Mouse (Mus musculus) embryonic facial prominence, embryonic 14.5 days (tissue): ENCODE measurements at regions not wholly inside any gene's neighbourhood (a gene's known extent, or its start where the extent isn't known, plus 50 kb on each side); places are given as distances from the start of the nearest gene placed in this dataset.

Source experiments
- ATAC-seq: fragments of 200-750 bp; cut with Nextera tagmentation; 2 replicates; pipeline ENCODE4 v1.8.0; 2017; ENCODE audit warnings: low read depth, moderate number of reproducible peaks, moderate TSS enrichment
- DNase-seq: peaks from one replicate; pipeline ENCODE4 v3.0.0-alpha.2; 2015; ENCODE audit warnings: low spot score
- H3K27ac ChIP-seq: fragments of 300-500 bp; sonication (generic); replicated peaks from 2 replicates; pipeline ENCODE4 v1.5.1; 2014; ENCODE audit warnings: low read depth, mild to moderate bottlenecking, low read length, moderate library complexity
- H3K27me3 ChIP-seq: fragments of 300-500 bp; sonication (generic); replicated peaks from 2 replicates; pipeline ENCODE4 v1.6.1; 2014; ENCODE audit warnings: low read length; ENCODE audit not compliant: control insufficient read depth, insufficient read depth
- H3K36me3 ChIP-seq: fragments of 300-500 bp; sonication (generic); 2 replicates; pipeline ENCODE4 v1.6.1; 2014; ENCODE audit warnings: low read length, mixed read lengths; ENCODE audit not compliant: control insufficient read depth, insufficient read depth
- H3K4me1 ChIP-seq: fragments of 300-500 bp; sonication (generic); 2 replicates; pipeline ENCODE4 v1.6.1; 2014; ENCODE audit warnings: antibody characterized with exemption, low read length; ENCODE audit not compliant: control insufficient read depth, insufficient read depth
- H3K4me2 ChIP-seq: fragments of 300-500 bp; sonication (generic); 2 replicates; pipeline ENCODE4 v1.6.1; 2014; ENCODE audit warnings: low read depth, mild to moderate bottlenecking, low read length, moderate library complexity, mixed read lengths
- H3K4me3 ChIP-seq: fragments of 300-500 bp; sonication (generic); 2 replicates; pipeline ENCODE4 v1.5.1; 2014; ENCODE audit warnings: low read depth, mild to moderate bottlenecking, low read length
- H3K9ac ChIP-seq: fragments of 300-500 bp; sonication (generic); 2 replicates; pipeline ENCODE4 v1.6.1; 2014; ENCODE audit warnings: low read depth, mild to moderate bottlenecking, low read length, moderate library complexity, mixed read lengths
- H3K9me3 ChIP-seq: fragments of 300-500 bp; sonication (generic); 2 replicates; pipeline ENCODE4 v1.6.1; 2016; ENCODE audit warnings: low read length; ENCODE audit not compliant: control insufficient read depth
- WGBS: fragments of 180-500 bp; shearing (Covaris S2); extraction: QIAGEN DNeasy Blood & Tissue Kit; methylation state at CpG from one replicate; pipeline ENCODE4 v1.1.7; 2014; 5-methylcytosine and 5-hydroxymethylcytosine counted together

DNA sequence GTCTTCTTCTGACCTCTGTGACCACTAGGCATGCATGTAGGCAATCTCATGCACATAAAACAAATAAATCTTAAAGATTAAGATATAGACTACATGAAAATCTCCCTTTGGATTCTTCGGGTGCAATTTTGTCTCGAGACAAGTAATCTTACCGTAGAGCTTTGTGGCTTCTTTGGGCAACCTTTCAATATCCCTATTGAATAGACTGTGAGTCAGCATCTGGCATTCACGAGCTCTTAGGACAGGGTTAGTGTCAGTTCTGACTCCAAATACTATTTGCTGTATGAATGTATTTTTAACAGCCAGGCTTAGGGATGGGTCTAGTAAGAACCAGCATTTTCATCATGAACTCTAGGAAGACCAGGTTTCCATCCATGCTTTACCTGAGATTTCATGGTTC lies 208.7 kb upstream of the Pik3r1 start:
- H3K36me3 ChIP-seq: no peaks in the 10 kb centered on the region
- ATAC-seq (no peak), DNase-seq (no peak)
- no peak overlapping the region for H3K27ac ChIP-seq
- no peaks in the 10 kb centered on the region for H3K27me3 ChIP-seq
- H3K9ac ChIP-seq: no peak overlapping the region
- H3K4me2 ChIP-seq: no peak overlapping the region
- no peaks in the 10 kb centered on the region for H3K9me3 ChIP-seq
- WGBS: 90% methylated on average over 4 of the region's 4 CpGs
- H3K4me3 ChIP-seq: no peak overlapping the region
- H3K4me1 ChIP-seq: no peaks in the 10 kb centered on the region

DNA sequence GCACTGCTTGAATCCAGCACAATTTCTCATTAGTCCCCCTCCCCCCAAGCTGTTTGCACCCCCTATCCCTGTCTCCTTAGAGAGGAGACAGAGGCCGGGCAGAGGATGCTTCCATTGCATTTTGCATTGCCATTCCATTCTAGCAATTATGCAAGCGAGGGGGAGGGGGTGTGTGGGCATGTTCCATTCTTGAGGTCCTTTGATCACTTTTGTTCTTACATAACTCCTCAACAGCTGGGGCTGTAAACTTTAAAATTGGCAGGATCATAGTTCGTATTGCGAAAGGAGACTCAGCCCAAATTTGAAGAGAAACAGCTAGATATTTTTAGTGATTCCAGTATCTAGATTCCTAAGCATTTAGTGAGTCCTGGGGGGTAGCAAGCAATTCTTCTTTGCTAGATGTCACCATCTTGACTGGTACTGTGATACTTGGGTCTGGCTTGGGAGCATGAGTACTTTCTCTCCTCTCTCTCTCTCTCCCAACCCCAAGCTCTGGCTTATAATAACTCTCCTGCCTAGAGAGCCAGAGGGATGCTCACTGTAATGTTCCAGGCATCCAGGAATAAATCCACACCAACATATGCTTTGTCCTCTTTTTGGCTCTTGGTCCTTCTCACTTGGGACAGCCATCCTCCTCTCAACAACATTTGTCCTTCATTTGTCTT lies 212.3 kb upstream of the Pik3r1 start:
- Histone ChIP-seq H3K9me3 (no peaks in the 10 kb centered on the region), H3K27me3 (no peaks in the 10 kb centered on the region), H3K9ac (no peak overlapping the region), H3K4me1 (no peaks in the 10 kb centered on the region), H3K36me3 (no peaks in the 10 kb centered on the region), H3K4me2 (no peak overlapping the region), H3K27ac (no peak overlapping the region), H3K4me3 (no peak overlapping the region)
- WGBS: 68% methylated on average over 4 of the region's 4 CpGs
- ATAC-seq (no peak), DNase-seq (peak; percentile 28)

DNA sequence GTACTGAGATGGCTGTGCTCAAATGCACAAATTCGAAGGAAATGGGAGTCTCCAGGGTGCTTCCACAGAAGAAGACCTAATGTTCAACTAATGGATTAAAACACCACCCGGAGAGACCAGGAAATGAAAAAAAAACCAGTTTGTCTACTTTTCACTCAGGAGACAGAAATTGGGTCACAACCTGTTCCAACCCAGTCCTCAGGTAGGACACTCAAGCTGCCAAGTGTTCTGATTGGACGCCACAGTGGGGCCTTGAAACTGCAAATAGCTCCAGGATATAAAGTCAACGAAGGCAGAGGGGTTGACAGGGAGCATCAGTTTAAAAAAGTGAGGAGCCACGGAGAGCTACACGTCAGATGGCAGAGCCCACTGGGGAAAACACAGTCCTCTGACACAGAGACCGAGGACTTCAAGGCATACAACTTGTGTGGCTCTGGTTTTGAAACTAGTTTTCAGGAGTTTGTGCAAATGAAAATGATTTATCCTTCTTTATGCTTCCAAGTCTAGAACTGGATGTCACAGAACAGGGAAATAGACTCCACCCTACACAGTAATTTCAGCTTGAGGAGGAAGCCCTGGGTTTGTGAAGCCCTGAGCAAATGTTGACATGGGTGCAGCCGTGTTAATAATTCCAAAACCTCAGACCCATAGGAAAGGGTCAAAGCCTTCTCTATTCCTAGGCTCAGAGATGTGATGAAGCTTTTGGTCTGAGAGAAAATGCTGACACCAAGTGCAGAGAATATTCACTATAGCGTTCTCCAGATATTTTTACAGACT lies 220.8 kb upstream of the Pik3r1 start:
- Histone ChIP-seq H3K4me1 (no peaks in the 10 kb centered on the region), H3K27me3 (no peaks in the 10 kb centered on the region), H3K9ac (no peak overlapping the region), H3K36me3 (no peaks in the 10 kb centered on the region), H3K27ac (no peak overlapping the region), H3K4me2 (no peak overlapping the region), H3K9me3 (no peaks in the 10 kb centered on the region), H3K4me3 (no peak overlapping the region)
- ATAC-seq (no peak), DNase-seq (peak; percentile 30)
- 67% methylated on average over 9 of the region's 9 CpGs for WGBS

DNA sequence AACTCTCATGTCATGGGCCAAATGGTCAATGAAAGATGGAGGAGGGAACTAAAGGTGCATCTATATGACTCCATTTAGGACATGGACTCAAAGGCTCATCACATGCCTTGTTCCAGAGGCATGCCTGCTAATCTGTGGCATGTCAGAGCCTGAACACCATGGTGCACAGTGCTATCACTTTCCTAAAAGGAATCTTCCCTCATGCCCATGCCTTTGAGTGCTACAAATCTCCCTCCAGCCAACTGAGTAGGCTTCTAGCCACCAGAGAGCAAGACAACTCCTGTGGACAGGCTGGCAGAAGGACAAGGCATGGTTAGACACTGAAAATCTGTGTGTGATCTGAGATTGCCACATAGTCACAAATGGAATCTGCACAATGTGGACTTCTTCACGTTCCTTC lies 223.7 kb upstream of the Pik3r1 start:
- no peak overlapping the region for H3K4me3 ChIP-seq
- ATAC-seq: no peak
- no peak overlapping the region for H3K4me2 ChIP-seq
- no peaks in the 10 kb centered on the region for H3K4me1 ChIP-seq
- 79% methylated on average over 1 of the region's 1 CpGs for WGBS
- no peaks in the 10 kb centered on the region for H3K27me3 ChIP-seq
- DNase-seq: no peak
- no peak overlapping the region for H3K9ac ChIP-seq
- H3K36me3 ChIP-seq: no peaks in the 10 kb centered on the region
- H3K27ac ChIP-seq: no peak overlapping the region
- no peaks in the 10 kb centered on the region for H3K9me3 ChIP-seq

DNA sequence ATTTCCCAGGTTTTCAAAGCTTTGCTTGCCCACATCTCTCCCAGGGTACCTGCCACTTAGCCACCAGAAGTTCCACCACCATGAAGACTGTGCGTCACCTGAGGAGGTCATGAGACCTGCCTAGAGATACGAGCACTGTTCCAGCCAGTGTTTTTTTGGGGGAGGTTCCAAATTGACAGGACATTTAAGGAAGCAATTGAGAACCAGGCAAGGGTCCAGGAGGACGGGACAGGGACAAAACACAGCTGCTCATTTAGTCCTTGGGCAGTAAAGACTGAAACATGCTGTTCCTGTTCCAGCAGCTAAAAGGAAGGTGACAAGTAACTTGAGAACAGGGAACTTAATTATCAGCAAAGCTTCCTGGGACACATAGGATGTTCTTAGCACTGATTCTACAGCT lies 226.8 kb upstream of the Pik3r1 start:
- DNase-seq (no peak), ATAC-seq (no peak)
- Histone ChIP-seq H3K4me3 (no peak overlapping the region), H3K36me3 (no peaks in the 10 kb centered on the region), H3K27me3 (no peaks in the 10 kb centered on the region), H3K27ac (no peak overlapping the region), H3K4me2 (no peak overlapping the region), H3K4me1 (no peaks in the 10 kb centered on the region), H3K9ac (no peak overlapping the region), H3K9me3 (no peaks in the 10 kb centered on the region)
- WGBS: 47% methylated on average over 3 of the region's 3 CpGs

DNA sequence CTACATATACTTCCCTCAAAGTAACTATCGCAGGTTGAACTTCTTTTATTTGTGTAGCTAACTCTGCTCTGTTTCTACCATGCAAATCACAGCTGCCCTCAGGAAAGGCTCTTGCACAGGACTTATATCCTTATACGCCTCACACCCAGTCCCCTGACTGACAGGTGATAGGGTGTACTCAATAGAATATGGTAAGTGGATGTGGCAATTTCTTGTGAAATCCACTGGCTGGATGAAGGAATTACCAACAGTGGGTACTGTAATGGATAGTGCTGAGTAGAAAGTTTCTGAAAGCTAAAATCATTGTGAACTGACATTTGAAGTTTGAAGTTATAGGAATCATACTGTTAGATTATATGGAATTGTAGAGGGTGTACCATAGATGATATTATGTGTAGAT lies 227.5 kb upstream of the Pik3r1 start:
- H3K27ac ChIP-seq: no peak overlapping the region
- ATAC-seq (no peak), DNase-seq (no peak)
- no peak overlapping the region for H3K9ac ChIP-seq
- H3K4me2 ChIP-seq: no peak overlapping the region
- H3K4me3 ChIP-seq: no peak overlapping the region
- WGBS: 81% methylated on average over 2 of the region's 2 CpGs
- no peaks in the 10 kb centered on the region for H3K9me3 ChIP-seq
- no peaks in the 10 kb centered on the region for H3K4me1 ChIP-seq
- H3K36me3 ChIP-seq: no peaks in the 10 kb centered on the region
- no peaks in the 10 kb centered on the region for H3K27me3 ChIP-seq

DNA sequence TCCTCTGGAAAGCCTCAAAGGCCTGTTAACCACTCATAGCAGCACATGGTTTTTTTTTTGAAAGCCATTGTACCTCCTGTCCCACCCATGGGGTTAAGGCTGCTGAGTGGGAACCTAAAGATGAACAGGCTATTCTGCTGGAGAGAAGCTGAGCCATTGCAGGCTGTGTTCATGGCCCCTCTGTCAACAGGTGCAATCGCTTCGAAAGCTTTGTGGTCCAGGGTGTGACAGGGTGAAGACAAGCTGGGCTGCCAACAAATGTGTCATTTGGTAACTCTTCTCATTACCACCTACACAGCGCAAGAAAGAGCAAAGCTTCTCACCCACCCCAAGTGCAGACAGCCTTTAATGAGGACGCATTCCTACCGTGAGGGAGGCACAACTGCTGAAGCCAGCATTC lies 228.1 kb upstream of the Pik3r1 start:
- DNase-seq (peak; percentile 42), ATAC-seq (0 out of 2 replicates have a peak, but pooled peaks have one; percentile 22)
- Histone ChIP-seq H3K27ac (no peak overlapping the region), H3K4me1 (no peaks in the 10 kb centered on the region), H3K4me2 (no peak overlapping the region), H3K9me3 (no peaks in the 10 kb centered on the region), H3K36me3 (no peaks in the 10 kb centered on the region), H3K27me3 (no peaks in the 10 kb centered on the region), H3K9ac (no peak overlapping the region), H3K4me3 (no peak overlapping the region)
- WGBS: 73% methylated on average over 5 of the region's 5 CpGs

DNA sequence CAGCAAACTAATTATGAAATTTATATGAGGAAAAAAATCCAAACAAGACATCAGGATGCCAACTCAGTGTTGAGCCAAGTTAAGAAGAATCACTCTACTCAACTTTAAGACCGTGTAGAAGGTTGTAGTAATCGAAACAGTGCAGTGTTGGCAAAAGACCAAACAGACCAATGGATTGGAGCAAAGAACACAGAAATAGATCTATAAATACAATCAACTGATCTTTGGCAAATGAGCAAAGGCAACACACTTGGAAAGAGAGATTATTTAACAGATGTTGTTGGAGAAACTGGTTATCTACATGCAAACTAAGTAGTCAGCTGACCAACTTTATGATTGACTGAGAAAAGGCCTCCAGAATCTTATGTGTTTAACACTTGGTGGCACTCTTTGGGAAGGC lies 229.4 kb upstream of the Pik3r1 start:
- DNase-seq (no peak), ATAC-seq (no peak)
- no peaks in the 10 kb centered on the region for H3K4me1 ChIP-seq
- 82% methylated on average over 2 of the region's 2 CpGs for WGBS
- no peak overlapping the region for H3K4me3 ChIP-seq
- no peak overlapping the region for H3K9ac ChIP-seq
- H3K27ac ChIP-seq: no peak overlapping the region
- H3K27me3 ChIP-seq: no peaks in the 10 kb centered on the region
- H3K36me3 ChIP-seq: no peaks in the 10 kb centered on the region
- H3K4me2 ChIP-seq: no peak overlapping the region
- H3K9me3 ChIP-seq: no peaks in the 10 kb centered on the region

DNA sequence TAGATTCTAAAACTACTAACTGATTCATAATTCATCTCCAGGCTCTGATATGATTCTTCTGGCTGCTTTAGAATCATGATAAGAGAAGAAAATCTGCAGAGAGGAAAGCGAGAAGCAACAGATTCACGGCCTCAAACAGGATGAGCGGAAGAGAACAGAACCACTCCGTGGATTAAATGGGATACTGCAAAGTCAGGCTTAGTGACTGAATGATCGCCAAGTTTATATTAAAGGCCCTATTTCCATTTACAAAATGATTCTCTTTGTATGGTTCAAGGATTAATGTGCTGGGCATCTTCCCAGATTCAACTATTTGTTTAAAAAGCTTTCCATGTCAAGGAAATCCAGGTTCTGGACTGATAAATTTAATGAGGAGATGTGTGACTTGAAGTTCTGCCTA lies 238.5 kb upstream of the Pik3r1 start:
- DNase-seq (peak; percentile 42), ATAC-seq (no peak)
- Histone ChIP-seq H3K27me3 (no peaks in the 10 kb centered on the region), H3K36me3 (no peaks in the 10 kb centered on the region), H3K9ac (no peak overlapping the region), H3K9me3 (no peaks in the 10 kb centered on the region), H3K27ac (no peak overlapping the region), H3K4me3 (no peak overlapping the region), H3K4me1 (no peaks in the 10 kb centered on the region), H3K4me2 (no peak overlapping the region)
- WGBS: 82% methylated on average over 5 of the region's 5 CpGs
